20 mouse cellular contexts compared by ENCODE assay signal in the genomic region with DNA sequence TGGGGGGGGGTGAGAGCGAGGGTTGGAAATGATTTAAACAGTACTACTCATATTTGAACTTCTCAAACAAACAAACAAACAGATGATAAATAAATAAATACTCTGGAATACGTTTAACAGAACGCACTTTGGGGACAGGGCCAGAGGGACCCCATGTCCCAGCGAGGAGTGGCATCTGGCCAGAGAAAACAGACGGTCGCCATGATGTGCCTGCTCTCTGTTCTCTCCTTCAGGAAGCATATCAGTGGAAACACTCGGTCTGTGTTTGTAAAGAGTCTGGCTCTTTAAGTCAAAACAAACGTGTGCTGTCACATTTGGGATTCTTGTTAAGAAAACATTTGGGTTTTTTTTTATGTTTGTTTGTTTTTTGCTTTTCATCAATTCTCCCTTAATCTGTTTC.
DNase-seq lines count a peak whose midpoint lies in the region; ATAC-seq lines count a peak whose summit lies in the region.
"Had no signal": no experiment of that assay in that cellular context is flagged by ENCODE, and none has a peak within 500 bp of the region (broad histone marks: within the 10 kb centered on the region; RNA-seq: fewer than 3 reads in every experiment).

No protein-coding gene starts in this region.

- peaks cover 5% of the 10 kb centered on the region; the same call in 1 of the 2 replicates for H3K4me1 ChIP-seq in hindbrain, embryonic 14.5 days (replicated peaks; ENCODE audit: control insufficient read depth, insufficient read depth, low read length)
- H3K4me1 ChIP-seq in hindbrain, embryonic 12.5 days, result 0 out of 2 replicates have a peak, but pooled peaks cover 4% of the 10 kb centered on the region
- peaks cover 10% of the 10 kb centered on the region for H3K4me1 ChIP-seq in neural tube, embryonic 13.5 days (replicated peaks)
- H3K4me1 ChIP-seq: megakaryocyte, embryonic 14.5 days; stomach, embryonic 15.5 days had no signal

- H3K4me3 ChIP-seq in hindbrain, embryonic 14.5 days (replicated peaks; ENCODE audit: low read length), result no peak overlapping the region
- no peak overlapping the region for H3K4me3 ChIP-seq in hindbrain, embryonic 12.5 days
- no peak overlapping the region for H3K4me3 ChIP-seq in neural tube, embryonic 13.5 days
- H3K4me3 ChIP-seq: heart, embryonic 10.5 days; lung, embryonic 15.5 days; midbrain, embryonic 15.5 days; stomach, embryonic 15.5 days had no signal

- 0 out of 2 replicates have a peak, but pooled peaks cover 4% of the 10 kb centered on the region for H3K9me3 ChIP-seq in hindbrain, embryonic 14.5 days (ENCODE audit: control insufficient read depth, low read length)
- peaks cover 4% of the 10 kb centered on the region; the same call in 1 of the 2 replicates for H3K9me3 ChIP-seq in hindbrain, embryonic 12.5 days (replicated peaks)
- H3K9me3 ChIP-seq in neural tube, embryonic 13.5 days, result peaks cover 5% of the 10 kb centered on the region
- H3K9me3 ChIP-seq: lung, embryonic 15.5 days; stomach, embryonic 15.5 days had no signal

- no peaks in the 10 kb centered on the region for H3K27me3 ChIP-seq in hindbrain, embryonic 14.5 days (ENCODE audit: control insufficient read depth, insufficient read depth, low read length)
- no peaks in the 10 kb centered on the region for H3K27me3 ChIP-seq in hindbrain, embryonic 12.5 days
- no peaks in the 10 kb centered on the region for H3K27me3 ChIP-seq in neural tube, embryonic 13.5 days
- H3K27me3 ChIP-seq: lung, embryonic 15.5 days; midbrain, embryonic 15.5 days; stomach, embryonic 15.5 days had no signal

- H3K36me3 ChIP-seq in hindbrain, embryonic 14.5 days (replicated peaks; ENCODE audit: control insufficient read depth, insufficient read depth), result no peaks in the 10 kb centered on the region
- peaks cover 2% of the 10 kb centered on the region; the same call in 1 of the 2 replicates for H3K36me3 ChIP-seq in hindbrain, embryonic 12.5 days
- no peaks in the 10 kb centered on the region for H3K36me3 ChIP-seq in neural tube, embryonic 13.5 days
- H3K36me3 ChIP-seq: heart, embryonic 10.5 days; lung, embryonic 15.5 days; midbrain, embryonic 15.5 days; stomach, embryonic 15.5 days had no signal

- H3K4me2 ChIP-seq in hindbrain, embryonic 14.5 days (replicated peaks), result no peak overlapping the region
- no peak overlapping the region for H3K4me2 ChIP-seq in hindbrain, embryonic 12.5 days (replicated peaks)
- H3K4me2 ChIP-seq in neural tube, embryonic 13.5 days, result no peak overlapping the region
- H3K4me2 ChIP-seq: liver, embryonic 11.5 days; lung, embryonic 15.5 days; midbrain, embryonic 15.5 days; stomach, embryonic 15.5 days had no signal

- DNase-seq in hindbrain, embryonic 14.5 days (ENCODE audit: low spot score), result no peak
- DNase-seq in neural tube, embryonic 10.5 days (ENCODE audit: extremely low spot score, low spot score), result no peak
- peak; percentile 28 for DNase-seq in cerebellum, adult 9-11 months
- no peak for DNase-seq in kidney, adult 8-10 months
- no peak for DNase-seq in layer of hippocampus, adult 11-12 months (ENCODE audit: low spot score)
- DNase-seq: adrenal gland, postnatal 25 days; gastrocnemius, postnatal 36 days; heart, postnatal 10 days; kidney, adult 9 months; kidney, postnatal 4 days; layer of hippocampus, postnatal 36 days; thymus, adult 2 months had no signal

- no peak overlapping the region for H3K9ac ChIP-seq in hindbrain, embryonic 14.5 days
- no peak overlapping the region for H3K9ac ChIP-seq in hindbrain, embryonic 12.5 days
- H3K9ac ChIP-seq in neural tube, embryonic 13.5 days, result no peak overlapping the region
- H3K9ac ChIP-seq: lung, embryonic 15.5 days; midbrain, embryonic 15.5 days; stomach, embryonic 15.5 days had no signal

- WGBS in hindbrain, embryonic 14.5 days, result 58% methylated on average over 8 of the region's 8 CpGs
- WGBS in hindbrain, embryonic 12.5 days, result 70% methylated on average over 8 of the region's 8 CpGs
- whole genome bisulfite sequencing in neural tube, embryonic 13.5 days, result 71% methylated on average over 8 of the region's 8 CpGs

- ATAC-seq in hindbrain, embryonic 14.5 days (ENCODE audit: low FRiP score), result no peak
- no peak for ATAC-seq in hindbrain, embryonic 12.5 days (ENCODE audit: low FRiP score)
- no peak for ATAC-seq in neural tube, embryonic 13.5 days (ENCODE audit: low read depth)
- ATAC-seq: midbrain, embryonic 15.5 days had no signal

- peak overlapping the region; percentile 64; the same call in 1 of the 2 replicates for H3K27ac ChIP-seq in hindbrain, embryonic 14.5 days
- H3K27ac ChIP-seq in hindbrain, embryonic 12.5 days, result no peak overlapping the region
- 0 out of 2 replicates have a peak overlapping the region, but pooled peaks have one; percentile 79 for H3K27ac ChIP-seq in neural tube, embryonic 13.5 days (replicated peaks)
- H3K27ac ChIP-seq: heart, embryonic 10.5 days; midbrain, embryonic 15.5 days; stomach, embryonic 15.5 days had no signal
